Mouse (Mus musculus): ENCODE measurements at regions not wholly inside any gene's neighbourhood (a gene's known extent, or its start where the extent isn't known, plus 50 kb on each side); places are given as distances from the start of the nearest gene placed in this dataset.
"Not testable (repeated sequence)": the region's sequence is repeated elsewhere in the genome, so short reads cannot be mapped to it uniquely, and the experiment has no call there.

- H3K4me1 ChIP-seq (ENCODE audit: control insufficient read depth, insufficient read depth, insufficient read length, low read length); H3K4me3 ChIP-seq (ENCODE audit: low read depth, low read length); H3K27ac ChIP-seq (ENCODE audit: insufficient read depth, low read depth, low read length); H3K27me3 ChIP-seq (ENCODE audit: control insufficient read depth, insufficient read depth, low read length); H3K36me3 ChIP-seq (ENCODE audit: control insufficient read depth, insufficient read depth, low read length): not testable (repeated sequence)
Measured at GRCm38 (mm10) chr13:3035291-3035690, 502.6 kb upstream of the Gdi2 start.

GRCm38 (mm10) chr13:3037010-3037409 is 500.9 kb upstream of the Gdi2 start:
- H3K4me3 ChIP-seq (ENCODE audit: low read depth, low read length); H3K36me3 ChIP-seq (ENCODE audit: control insufficient read depth, insufficient read depth, low read length); H3K27ac ChIP-seq (ENCODE audit: insufficient read depth, low read depth, low read length); H3K4me1 ChIP-seq (ENCODE audit: control insufficient read depth, insufficient read depth, insufficient read length, low read length); H3K27me3 ChIP-seq (ENCODE audit: control insufficient read depth, insufficient read depth, low read length): not testable (repeated sequence)
- 23% methylated on average over 1 of the region's 1 CpGs for WGBS

GRCm38 (mm10) chr13:3046381-3047105 is 491.3 kb upstream of the Gdi2 start:
- not testable (repeated sequence) for H3K36me3 ChIP-seq (ENCODE audit: control insufficient read depth, insufficient read depth, low read length); H3K4me3 ChIP-seq (ENCODE audit: low read depth, low read length); H3K27me3 ChIP-seq (ENCODE audit: control insufficient read depth, insufficient read depth, low read length); H3K4me1 ChIP-seq (ENCODE audit: control insufficient read depth, insufficient read depth, insufficient read length, low read length); H3K27ac ChIP-seq (ENCODE audit: insufficient read depth, low read depth, low read length)
- 86% methylated on average over 9 of the region's 9 CpGs for WGBS

- not testable (repeated sequence) for H3K36me3 ChIP-seq (ENCODE audit: control insufficient read depth, insufficient read depth, low read length); H3K27ac ChIP-seq (ENCODE audit: insufficient read depth, low read depth, low read length); H3K4me3 ChIP-seq (ENCODE audit: low read depth, low read length); H3K27me3 ChIP-seq (ENCODE audit: control insufficient read depth, insufficient read depth, low read length); H3K4me1 ChIP-seq (ENCODE audit: control insufficient read depth, insufficient read depth, insufficient read length, low read length)
- 76% methylated on average over 3 of the region's 3 CpGs for WGBS
Measured at GRCm38 (mm10) chr13:3083480-3083879, 454.4 kb upstream of the Gdi2 start.

GRCm38 (mm10) chr13:3089971-3090370 is 447.9 kb upstream of the Gdi2 start:
- not testable (repeated sequence) for H3K4me1 ChIP-seq (ENCODE audit: control insufficient read depth, insufficient read depth, insufficient read length, low read length); H3K27ac ChIP-seq (ENCODE audit: insufficient read depth, low read depth, low read length); H3K36me3 ChIP-seq (ENCODE audit: control insufficient read depth, insufficient read depth, low read length); H3K27me3 ChIP-seq (ENCODE audit: control insufficient read depth, insufficient read depth, low read length); H3K4me3 ChIP-seq (ENCODE audit: low read depth, low read length)
- WGBS = 78% methylated on average over 7 of the region's 7 CpGs

- H3K4me1 ChIP-seq (ENCODE audit: control insufficient read depth, insufficient read depth, insufficient read length, low read length); H3K36me3 ChIP-seq (ENCODE audit: control insufficient read depth, insufficient read depth, low read length); H3K4me3 ChIP-seq (ENCODE audit: low read depth, low read length); H3K27me3 ChIP-seq (ENCODE audit: control insufficient read depth, insufficient read depth, low read length); H3K27ac ChIP-seq (ENCODE audit: insufficient read depth, low read depth, low read length): not testable (repeated sequence)
- WGBS = 14% methylated on average over 2 of the region's 2 CpGs
Measured at GRCm38 (mm10) chr13:3106543-3106942, 431.3 kb upstream of the Gdi2 start.

- WGBS = 22% methylated on average over 4 of the region's 4 CpGs
- not testable (repeated sequence) for H3K4me3 ChIP-seq (ENCODE audit: low read depth, low read length); H3K36me3 ChIP-seq (ENCODE audit: control insufficient read depth, insufficient read depth, low read length); H3K4me1 ChIP-seq (ENCODE audit: control insufficient read depth, insufficient read depth, insufficient read length, low read length); H3K27me3 ChIP-seq (ENCODE audit: control insufficient read depth, insufficient read depth, low read length); H3K27ac ChIP-seq (ENCODE audit: insufficient read depth, low read depth, low read length)
- peak; percentile 13; the same call in 1 of the 2 replicates for TF ChIP-seq CTCF (IDR thresholded peaks at IDR 0.05; ENCODE audit: extremely low read depth, insufficient read length, insufficient replicate concordance, low read depth, low read length)
Measured at GRCm38 (mm10) chr13:3128150-3128549, 409.7 kb upstream of the Gdi2 start.

- not testable (repeated sequence) for H3K4me3 ChIP-seq (ENCODE audit: low read depth, low read length); H3K36me3 ChIP-seq (ENCODE audit: control insufficient read depth, insufficient read depth, low read length); H3K27ac ChIP-seq (ENCODE audit: insufficient read depth, low read depth, low read length); H3K27me3 ChIP-seq (ENCODE audit: control insufficient read depth, insufficient read depth, low read length); H3K4me1 ChIP-seq (ENCODE audit: control insufficient read depth, insufficient read depth, insufficient read length, low read length)
- 65% methylated on average over 2 of the region's 2 CpGs for WGBS
Measured at GRCm38 (mm10) chr13:3137281-3137680, 400.6 kb upstream of the Gdi2 start.

- whole genome bisulfite sequencing = 92% methylated on average over 14 of the region's 14 CpGs
- TF ChIP-seq POLR2A (IDR thresholded peaks at IDR 0.05; ENCODE audit: low read depth, low read length) (no peak), CTCF (IDR thresholded peaks at IDR 0.05; ENCODE audit: extremely low read depth, insufficient read length, insufficient replicate concordance, low read depth, low read length) (no peak)
- Histone ChIP-seq H3K27ac (ENCODE audit: insufficient read depth, low read depth, low read length) (no peak overlapping the region), H3K27me3 (ENCODE audit: control insufficient read depth, insufficient read depth, low read length) (no peaks in the 10 kb centered on the region), H3K36me3 (ENCODE audit: control insufficient read depth, insufficient read depth, low read length) (no peaks in the 10 kb centered on the region), H3K4me1 (ENCODE audit: control insufficient read depth, insufficient read depth, insufficient read length, low read length) (no peaks in the 10 kb centered on the region), H3K4me3 (ENCODE audit: low read depth, low read length) (no peak overlapping the region)
Measured at GRCm38 (mm10) chr13:3138698-3139097, 399.2 kb upstream of the Gdi2 start.

GRCm38 (mm10) chr13:3145513-3145912 is 392.4 kb upstream of the Gdi2 start:
- not testable (repeated sequence) for H3K27me3 ChIP-seq (ENCODE audit: control insufficient read depth, insufficient read depth, low read length); H3K4me3 ChIP-seq (ENCODE audit: low read depth, low read length); H3K27ac ChIP-seq (ENCODE audit: insufficient read depth, low read depth, low read length); H3K36me3 ChIP-seq (ENCODE audit: control insufficient read depth, insufficient read depth, low read length); H3K4me1 ChIP-seq (ENCODE audit: control insufficient read depth, insufficient read depth, insufficient read length, low read length)
- 84% methylated on average over 1 of the region's 1 CpGs for WGBS

All from small intestine, adult 2 months (tissue).